Mouse (Mus musculus) T-helper 17 cell (primary cell): ENCODE results near the gene Rnf115.
"Not testable (repeated sequence)": the region's sequence is repeated elsewhere in the genome, so short reads cannot be mapped to it uniquely, and the experiment has no call there.

ENCODE experiments used
- in situ Hi-C, 2 experiments: fragments of 300-600 bp; cut with MboI, MseI; formaldehyde crosslinking; loops; 1 replicate in 1 of 2; 2 replicates in 1 of 2; pipeline ENCODE4 v1.15.1; 2025; ENCODE audit warnings: high pct_unique_total_duplicates in 2 of 2

Rnf115 gene

DNA sequence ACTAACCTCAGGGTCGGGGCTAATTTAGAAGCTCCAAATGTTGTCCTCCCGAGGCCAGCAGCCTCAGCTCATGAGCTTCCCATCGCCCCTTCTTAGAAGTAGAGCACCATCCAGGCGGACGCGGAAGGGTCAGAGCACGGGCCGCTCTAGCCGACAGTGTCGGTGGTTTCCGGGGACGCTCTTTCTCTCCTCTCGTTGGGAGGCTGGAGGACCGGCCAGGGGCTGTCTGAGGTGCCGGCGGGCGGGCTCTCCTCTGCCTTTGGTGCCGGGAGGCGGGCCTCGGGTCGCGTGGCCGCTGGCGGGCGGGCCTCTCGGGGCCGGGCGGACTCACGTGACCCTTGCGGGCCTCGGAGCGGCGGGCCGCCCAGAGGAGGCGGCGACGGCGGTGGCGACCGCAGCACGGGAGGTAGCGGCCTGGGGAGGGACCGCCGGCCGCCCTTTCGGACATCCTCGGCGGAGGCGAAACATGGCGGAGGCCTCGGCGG is at the start of gene Rnf115, which contains the start of gene Polr3c:
Gene Rnf115, plus strand, starts transcription at position 322 of the 485 bp plus-strand sequence.
Gene Polr3c, minus strand, starts transcription at position 286 of the 485 bp plus-strand sequence.
- in situ Hi-C loops: no loop called here

DNA sequence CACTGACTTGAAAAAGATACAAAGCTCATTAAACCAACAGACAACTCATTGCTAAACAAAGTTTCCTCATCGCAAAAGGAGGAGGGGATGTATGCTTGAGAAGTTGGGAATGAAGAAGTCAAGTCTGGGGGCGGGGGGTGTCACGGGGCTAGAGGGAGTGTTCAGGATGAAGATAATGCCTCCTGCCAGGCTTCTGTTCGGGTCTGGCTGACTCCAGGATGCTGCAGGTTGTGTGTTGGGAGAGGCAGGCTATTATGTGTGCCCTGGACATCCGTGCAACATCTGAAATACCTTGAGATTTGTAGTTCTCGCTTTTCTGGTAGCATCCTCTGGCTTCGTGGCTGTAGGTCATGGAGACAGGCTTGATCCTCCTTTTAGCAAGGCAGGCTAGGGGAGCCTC is 49.0 kb upstream of the Rnf115 start:
- in situ Hi-C loops: no loop called here

DNA sequence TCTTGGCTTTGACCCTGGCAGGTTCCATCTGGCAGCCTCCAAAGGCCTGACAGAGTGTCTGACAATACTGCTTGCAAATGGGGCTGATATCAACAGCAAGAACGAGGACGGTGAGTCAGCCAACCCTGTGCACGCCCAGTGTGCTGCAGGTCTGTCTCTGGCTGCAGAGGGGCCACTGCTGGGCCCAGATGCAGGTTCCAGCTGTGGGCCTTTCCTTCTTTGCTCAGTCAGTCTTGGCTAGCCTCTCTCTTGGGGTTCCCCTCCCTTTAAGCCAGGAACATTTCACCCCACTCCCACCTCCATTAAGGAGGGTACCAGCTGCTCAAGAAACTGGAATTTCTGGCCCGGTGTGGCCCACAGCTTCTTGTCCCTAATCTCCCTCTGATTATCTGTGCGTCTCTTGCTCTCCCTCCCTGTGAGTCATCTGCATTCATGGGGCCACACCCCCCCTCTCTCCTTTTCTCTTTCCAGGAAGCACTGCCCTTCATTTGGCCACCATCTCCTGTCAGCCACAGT is 48.2 kb upstream of the Rnf115 start:
- in situ Hi-C loops: no loop called here

DNA sequence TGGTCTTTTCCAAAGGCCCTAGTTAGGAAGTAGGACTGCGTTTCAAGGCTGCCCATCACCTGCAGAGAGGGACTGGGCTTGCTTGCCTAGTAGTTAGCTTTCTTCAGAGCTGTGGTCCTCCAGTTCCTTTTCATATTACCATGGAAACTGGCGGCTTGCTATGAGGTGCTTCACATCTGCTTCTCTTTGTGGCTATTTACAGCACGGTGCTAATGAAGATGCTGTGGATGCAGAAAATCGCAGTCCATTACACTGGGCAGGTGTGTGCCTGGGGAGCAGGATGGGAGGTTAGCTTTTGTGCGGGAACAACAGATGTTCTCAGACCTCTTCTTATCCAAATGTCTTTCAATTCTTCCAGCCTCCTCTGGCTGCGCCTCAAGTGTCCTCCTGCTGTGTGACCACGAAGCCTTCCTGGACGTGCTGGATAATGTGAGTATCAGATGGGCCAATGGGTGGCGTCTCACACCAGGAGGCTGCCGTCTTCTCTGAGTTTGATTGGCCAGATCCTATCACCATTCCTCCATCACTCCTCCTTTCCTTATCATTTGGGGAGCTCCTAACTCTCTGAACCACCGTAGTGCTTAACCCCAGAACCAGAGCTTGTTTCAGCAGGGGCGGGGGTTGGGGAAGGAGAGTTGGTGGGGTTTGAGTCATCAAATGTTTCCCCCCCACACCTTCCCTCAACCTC is 47.1 kb upstream of the Rnf115 start:
- in situ Hi-C loops: no loop called here

DNA sequence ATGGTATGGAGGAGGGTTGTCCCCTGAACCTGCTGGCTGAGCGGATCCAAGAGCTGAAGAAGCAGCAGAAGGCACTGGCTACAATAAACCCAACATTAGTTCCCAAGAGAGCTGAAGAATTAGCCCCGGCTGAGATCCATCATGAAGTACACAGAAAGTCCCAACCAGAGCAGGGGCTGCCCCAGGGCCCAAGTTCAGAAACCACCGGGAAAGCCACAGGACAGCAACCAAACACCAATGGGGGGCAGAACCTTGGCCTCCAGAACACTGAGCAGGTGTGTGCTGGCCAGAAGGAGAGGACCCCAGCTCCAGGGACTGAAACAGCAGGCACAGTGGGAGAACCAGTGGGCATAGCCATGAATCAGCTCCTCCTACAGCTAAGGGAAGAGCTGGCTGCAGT is 44.0 kb upstream of the Rnf115 start:
- in situ Hi-C loops: no loop called here

DNA sequence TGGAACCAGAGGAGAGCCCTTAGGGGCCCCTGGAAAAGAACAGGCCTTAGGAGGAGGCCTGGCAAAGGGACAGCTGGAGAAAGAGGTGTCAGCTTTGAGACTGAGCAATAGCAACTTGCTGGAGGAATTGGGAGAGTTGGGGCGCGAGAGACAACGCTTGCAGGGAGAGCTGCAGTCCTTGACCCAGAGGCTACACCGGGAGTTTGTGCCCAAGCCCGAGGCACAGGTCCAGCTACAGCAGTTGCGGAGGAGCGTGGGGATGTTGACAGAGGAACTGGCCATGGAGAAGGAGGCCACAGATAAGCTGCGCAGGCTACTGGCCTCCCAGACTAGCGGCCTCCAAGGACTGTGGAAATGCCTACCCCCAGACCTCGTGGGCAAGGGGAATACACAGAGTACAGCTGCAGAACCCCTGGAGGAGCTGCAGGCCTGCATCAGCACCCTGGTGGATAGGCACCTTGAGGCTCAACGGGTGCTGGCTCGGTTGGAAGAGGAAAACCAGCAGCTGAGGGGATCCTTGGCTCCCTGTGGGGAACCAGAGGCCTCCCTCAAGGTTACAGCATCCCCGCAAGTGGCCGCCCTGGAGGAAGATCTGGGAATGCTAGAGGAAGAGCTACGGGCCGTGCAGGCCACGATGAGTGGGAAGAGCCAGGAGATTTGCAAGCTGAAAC is 43.2 kb upstream of the Rnf115 start:
- in situ Hi-C loops: no loop called here

DNA sequence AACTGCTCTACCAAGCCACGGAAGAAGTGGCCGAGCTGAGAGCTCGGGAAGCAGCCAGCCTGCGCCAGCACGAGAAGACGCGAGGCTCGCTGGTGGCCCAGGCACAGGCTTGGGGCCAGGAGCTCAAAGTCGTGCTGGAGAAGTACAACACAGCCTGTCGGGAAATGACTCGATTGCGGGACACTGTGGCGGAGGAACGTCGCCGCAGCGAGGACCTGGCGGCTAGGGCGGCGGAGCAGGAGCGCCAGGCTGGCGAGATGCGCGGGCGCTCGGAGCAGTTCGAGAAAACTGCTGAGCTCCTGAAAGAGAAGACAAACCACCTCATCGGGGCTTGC is 42.7 kb upstream of the Rnf115 start:
- in situ Hi-C loops: no loop called here

DNA sequence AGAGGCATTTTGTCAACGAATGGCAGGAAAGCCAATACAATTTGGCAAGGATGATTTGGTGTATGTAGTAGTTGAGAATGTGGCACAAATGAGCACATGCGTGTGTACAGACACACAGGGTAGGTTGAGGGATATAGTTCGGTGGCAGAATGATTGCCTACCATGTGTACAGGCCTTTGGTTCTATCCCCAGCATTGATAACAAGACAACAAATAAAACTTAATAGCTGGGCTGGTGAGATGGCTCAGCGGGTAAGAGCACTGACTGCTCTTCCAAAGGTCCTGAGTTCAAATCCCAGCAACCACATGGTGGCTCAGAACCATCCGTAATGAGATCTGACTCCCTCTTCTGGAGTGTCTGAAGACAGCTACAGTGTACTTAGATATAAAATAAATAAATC is 41.4 kb upstream of the Rnf115 start:
- in situ Hi-C loops: not testable (repeated sequence)

DNA sequence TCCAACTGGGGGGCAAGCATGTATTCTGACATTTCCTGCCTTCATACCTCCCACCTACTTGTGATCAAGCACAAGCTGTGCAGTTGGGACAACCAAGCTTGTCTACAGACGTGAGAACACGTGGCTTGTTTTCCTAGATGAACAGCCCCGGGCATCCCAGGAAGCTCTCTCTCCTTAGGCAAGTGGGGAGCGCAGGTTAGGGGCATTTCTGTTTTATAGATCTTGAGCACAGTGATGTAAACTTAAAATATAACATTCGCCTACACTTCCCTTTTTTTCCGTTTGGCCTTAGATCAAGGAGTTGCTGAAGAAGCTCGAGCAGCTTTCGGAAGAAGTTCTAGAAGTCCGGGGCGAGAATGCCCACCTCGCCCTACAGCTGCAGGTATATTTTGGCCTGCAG is 38.6 kb upstream of the Rnf115 start:
- in situ Hi-C loops: no loop called here

DNA sequence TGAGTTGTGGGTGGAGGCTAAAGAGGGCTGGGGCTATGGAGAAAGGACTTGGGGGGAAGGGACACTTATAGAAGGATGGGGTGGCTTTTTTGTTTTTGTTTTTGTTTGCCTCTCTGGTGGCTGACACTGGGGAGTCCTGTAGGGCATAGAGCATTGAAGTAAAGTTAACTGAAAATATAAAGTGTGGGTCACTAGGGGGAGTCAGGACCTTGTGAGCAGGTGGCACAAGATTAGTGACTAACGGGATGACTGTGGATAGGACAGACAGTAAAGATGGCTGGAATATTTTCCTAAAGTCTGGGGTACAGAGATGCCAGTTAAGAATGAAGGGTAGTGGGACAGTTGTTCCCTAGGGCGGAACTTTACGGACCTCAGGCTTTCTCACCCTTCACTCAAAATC is 37.2 kb upstream of the Rnf115 start:
- in situ Hi-C loops: no loop called here

DNA sequence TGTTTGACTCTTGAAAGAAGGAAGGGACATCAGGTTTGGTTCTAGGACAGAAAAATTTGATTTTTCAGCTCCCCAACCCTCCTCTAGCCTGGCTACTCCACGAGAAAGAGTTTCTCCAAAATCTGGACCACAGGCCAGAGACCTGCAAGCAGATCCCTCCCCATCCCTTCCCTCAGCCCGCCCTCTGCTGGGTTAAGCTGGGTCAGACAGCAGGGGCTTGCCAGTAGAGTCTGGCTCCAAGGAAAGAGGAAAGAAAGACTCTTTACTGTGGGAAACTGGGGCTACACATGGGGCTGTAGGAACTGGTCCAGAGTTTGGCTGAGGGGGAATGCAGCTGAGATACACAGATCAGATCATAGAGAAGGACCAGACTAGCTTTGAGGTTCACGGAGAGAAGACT is 35.0 kb upstream of the Rnf115 start:
- in situ Hi-C loops: no loop called here

DNA sequence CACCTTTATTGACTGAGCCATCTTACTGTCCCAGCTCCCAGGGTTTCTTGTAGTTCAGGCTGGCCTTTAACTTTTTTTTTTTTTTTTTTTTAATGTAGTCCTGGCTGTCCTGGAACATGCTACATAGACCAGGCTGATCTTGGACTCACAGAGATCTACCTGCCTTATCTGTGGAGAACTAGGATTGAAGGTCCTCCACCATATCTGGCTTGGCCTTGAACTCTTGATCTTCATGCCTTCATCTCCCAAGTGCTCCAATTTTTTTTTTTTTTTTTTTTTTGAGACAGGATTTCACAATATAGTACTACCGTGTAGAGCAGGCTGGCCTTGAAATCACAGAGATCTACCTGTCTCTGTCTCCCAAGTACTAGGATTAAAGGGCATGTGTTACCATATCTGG is 33.9 kb upstream of the Rnf115 start:
- in situ Hi-C loops: no loop called here

DNA sequence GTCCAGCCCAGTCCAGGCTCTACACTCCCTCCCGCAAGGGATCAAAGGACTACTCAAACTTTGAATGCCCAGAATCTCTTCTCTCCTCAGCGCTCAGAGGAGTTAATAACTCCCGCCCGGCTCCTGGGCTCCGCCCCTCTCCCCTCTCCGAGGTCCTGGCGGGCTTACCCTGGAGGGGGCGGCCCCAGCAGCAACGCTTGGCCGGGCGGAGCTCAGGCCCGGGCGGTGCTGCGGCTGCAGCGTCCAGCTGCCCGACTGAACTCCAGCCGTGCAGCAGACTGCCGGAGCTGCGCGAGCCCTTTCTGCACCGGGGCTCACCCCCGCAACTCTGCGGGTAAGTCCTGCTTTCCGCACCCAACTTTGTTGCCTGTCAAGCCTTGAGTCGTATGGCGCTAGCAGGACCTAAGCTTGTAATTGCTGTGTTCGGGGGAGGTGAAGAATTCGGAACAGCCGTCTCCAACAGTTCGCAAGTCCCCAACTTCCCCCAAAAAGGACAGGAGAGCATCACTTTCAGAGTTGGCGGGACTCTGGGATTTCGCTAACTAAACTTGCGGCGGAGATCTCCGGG is 31.2 kb upstream of the Rnf115 start, which contains the start of gene Pias3:
Gene Pias3, plus strand, starts transcription at position 187 of the 568 bp plus-strand sequence.
- in situ Hi-C loops: no loop called here

DNA sequence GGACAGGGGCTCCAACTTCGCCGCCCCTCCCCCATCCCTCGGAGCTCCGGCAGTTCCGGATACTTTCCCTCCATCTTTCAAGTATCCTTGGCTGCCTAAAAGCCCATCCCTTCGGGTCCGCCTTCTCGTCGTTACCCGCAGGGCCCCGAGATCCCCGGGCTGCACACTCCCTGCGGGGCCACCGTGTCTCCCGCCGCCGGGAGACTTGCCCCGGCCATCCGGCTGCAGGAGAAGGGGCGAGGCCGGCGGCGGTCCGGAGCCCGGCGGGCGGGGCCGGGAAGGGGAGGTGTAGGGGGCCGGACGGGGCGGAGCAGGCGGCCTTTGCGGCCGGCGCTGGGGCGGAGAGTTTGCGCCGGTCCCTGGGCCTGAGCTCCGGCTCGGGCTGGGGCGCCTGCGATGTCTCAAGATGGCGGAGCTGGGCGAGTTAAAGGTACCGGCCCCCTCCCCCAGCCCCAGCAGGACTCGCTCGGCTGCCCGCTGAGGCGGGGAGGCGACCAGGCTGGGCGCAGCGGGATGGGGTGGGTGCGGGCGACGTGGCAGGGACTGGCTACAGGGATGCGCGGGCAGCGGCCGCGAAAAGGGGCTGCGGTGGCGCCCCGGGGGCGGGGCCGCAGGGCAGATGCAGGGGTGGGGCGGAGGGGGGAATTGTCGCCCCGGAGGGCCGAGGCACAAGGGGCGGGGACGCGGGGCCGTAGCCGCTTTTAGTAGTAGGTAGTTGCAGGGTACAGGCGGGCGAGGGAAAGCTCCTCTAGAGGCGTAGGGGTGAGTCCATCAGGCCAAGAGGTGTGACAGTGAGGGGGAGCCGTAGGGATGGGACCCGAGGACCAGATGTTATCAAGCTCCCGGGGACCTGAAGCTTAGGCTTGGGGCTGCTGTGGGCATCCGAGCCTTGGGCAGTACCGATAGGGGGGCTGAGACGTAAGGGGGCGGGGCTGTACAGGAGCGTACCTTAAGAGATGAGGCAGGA is 30.4 kb upstream of the Rnf115 start:
- in situ Hi-C loops: no loop called here

DNA sequence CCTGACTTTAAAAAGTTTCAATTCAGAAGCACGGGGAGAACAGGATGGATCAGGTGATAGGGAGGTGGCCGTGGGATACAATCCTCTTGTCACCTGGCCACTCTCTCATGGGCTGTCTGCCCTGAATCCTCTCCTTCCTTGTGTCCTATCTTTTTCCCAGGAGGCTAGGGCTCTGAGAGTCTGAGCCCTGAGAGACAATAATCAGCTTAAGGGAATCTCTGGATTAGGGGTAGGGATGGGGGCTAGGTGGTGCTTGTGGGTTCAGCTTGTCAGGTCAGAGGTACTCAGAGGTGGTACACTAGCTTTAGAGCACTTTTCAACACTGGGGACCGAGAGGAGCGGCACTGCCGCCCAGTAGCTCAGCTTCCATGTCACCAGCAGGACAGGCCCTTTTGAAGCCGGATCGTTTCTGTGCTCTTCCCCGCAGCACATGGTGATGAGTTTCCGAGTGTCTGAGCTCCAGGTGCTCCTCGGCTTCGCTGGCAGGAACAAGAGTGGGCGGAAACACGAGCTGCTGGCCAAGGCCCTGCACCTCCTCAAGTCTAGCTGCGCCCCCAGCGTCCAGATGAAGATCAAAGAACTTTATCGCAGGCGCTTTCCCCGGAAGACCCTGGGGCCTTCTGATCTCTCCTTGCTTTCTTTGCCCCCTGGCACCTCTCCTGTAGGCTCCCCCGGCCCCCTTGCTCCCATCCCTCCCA is 28.3 kb upstream of the Rnf115 start:
- in situ Hi-C loops: no loop called here

DNA sequence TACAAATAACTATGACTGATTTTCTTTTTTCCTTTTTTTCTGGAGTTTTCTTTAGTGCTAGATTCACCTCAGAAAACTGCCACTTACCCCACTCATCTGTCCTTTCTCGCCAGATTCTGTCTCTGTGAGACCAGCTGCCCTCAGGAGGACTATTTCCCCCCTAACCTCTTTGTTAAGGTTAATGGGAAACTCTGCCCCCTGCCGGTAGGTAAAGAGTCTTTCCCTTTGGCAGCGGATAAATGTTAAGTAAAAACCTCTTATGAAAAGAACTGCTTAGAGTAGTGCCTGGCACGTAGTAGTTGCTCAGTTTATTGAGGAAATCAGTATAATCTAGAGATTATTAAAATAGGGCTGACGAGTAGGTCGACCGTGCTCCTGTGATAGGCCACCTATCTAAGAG is 27.1 kb upstream of the Rnf115 start:
- in situ Hi-C loops: loop anchor here in 1 of 2 experiments (5.0 kb wide), 1 partner anchor 38 kb away; no protein-coding TSS in a partner anchor

DNA sequence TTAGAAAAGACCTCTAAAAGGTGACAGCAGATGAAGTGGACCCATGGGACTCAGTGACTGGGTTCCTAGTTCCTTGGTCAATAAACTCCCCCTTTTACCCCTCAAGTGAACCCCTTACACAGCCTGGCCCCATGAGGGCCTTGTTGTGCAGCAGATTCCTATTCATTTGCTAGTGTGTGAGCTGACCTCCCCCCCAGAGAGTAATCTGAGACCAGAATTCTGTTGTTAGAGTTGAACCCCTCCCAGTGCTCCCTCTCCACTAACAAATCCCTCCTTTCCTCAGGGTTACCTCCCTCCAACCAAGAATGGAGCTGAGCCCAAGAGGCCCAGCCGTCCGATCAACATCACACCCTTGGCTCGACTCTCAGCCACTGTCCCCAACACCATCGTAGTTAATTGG is 26.5 kb upstream of the Rnf115 start:
- in situ Hi-C loops: loop anchor here in 1 of 2 experiments (5.0 kb wide), 1 partner anchor 39 kb away; no protein-coding TSS in a partner anchor

DNA sequence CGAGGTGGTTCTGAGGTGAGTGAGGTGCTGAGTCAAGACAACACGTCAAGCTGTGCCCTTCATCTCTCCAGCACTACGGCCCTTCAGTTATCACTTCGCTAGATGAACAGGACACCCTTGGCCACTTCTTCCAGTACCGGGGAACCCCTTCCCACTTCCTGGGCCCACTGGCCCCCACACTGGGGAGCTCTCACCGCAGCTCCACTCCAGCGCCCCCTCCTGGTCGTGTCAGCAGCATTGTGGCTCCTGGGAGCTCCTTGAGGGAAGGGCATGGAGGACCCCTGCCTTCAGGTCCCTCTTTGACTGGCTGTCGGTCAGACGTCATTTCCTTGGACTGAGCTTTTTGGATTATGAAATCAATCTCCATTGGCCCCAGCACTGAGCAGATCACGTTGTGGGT is 22.7 kb upstream of the Rnf115 start:
- in situ Hi-C loops: loop anchor here in 1 of 2 experiments (5.0 kb wide), 1 partner anchor 42 kb away; no protein-coding TSS in a partner anchor

DNA sequence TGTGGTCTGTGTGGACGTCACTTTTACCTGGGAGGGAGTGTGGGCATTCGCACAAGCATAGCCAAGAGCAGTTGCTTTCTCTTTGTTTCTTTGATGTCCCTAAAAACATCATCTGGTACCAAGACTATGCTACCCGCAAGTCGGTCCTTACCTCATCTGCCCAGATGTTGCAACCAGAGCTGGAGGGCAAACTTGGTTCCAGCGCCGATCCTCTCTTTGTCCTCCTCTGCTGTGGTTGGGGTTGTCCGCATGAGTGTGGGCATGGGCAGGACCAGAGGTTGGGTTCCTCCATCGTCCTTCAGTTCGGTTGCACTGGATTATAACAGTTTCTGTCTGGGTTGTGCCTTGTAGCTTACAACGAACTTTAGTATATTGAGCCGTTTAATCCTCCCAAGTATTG is 21.2 kb upstream of the Rnf115 start:
- in situ Hi-C loops: no loop called here

DNA sequence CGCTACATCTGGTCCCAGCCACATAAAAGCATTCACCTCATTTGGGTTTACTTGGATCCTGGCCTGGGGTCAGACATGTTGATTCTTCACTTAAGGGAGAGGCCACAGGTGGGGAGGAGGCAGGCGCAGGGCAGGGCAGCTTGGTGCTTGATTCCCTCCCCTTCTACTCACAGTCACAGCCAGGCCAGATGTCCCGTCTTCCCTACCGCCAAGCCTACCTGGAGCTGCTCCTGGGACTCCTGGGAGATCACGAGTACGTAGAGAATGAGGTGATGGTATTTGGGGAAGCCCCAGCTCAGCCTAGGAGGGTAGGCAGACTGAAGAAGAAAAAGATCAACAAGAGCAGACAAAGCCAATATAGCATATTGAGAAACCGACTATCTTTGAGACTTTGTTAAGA is 20.5 kb upstream of the Rnf115 start:
- in situ Hi-C loops: no loop called here
